Comparison of ENCODE assay signal across 8 mouse cellular contexts in the genomic region with DNA sequence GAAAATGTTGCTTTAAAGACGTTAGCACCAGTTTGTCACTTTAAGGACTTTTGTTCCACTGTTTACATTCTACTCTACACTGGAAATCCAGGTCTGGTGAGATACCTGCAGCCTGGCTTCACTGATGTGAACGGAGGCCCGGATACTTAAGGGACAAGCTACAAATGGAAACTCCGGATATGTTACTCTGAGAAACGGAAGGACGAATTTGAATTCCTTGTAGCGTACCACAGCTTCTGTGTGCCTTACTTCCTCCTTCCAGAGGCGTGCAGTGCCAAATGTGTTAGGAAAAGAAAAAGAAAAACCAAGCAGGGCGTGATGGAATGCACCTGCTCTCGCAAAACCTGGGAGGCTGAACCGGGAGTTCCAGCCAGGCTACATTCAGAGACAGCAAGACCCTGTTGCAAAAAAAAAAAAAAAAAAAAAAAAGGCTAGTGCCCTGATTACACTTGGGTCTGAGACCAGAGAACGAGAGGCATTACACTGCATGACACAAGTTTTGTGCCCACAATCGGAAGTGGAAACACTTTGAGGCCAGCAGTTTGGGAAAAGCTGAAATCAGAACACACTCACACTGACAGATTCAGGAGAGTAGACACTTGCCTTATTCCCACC. TPM values are rescaled to one million over a fixed set of nuclear protein-coding genes. Genes with fewer than 3 reads are reported as not detected.
DNase-seq lines count a peak whose midpoint lies in the region; ATAC-seq and TF ChIP-seq lines count a peak whose summit lies in the region.

No protein-coding gene starts in this region.

- H3K27ac ChIP-seq in gastrocnemius, adult 2 months = peak overlapping the region; percentile 91
- H3K27ac ChIP-seq in forebrain, embryonic 12.5 days = no peak overlapping the region
- H3K27ac ChIP-seq in intestine, embryonic 14.5 days (ENCODE audit: low read depth) = peak overlapping the region; percentile 55

- H3K4me2 ChIP-seq in forebrain, embryonic 12.5 days = peak overlapping the region; percentile 85
- peak overlapping the region; percentile 78 for H3K4me2 ChIP-seq in intestine, embryonic 14.5 days (ENCODE audit: low read length)

- intact Hi-C loops in gastrocnemius, adult 2 months (cut with DNase I) = no loop called here
- intact Hi-C loops in left cerebral cortex, postnatal 10 days (cut with DNase I) = no loop called here

- peaks cover 31% of the 10 kb centered on the region for H3K4me1 ChIP-seq in G1E (ENCODE audit: insufficient read depth, low read depth, low read length)
- H3K4me1 ChIP-seq in forebrain, embryonic 12.5 days = peaks cover 7% of the 10 kb centered on the region
- 0 out of 2 replicates have a peak, but pooled peaks cover 2% of the 10 kb centered on the region for H3K4me1 ChIP-seq in intestine, embryonic 14.5 days (replicated peaks; ENCODE audit: control insufficient read depth, insufficient read depth, low read length)
- H3K4me1 ChIP-seq in lung, adult 2 months (ENCODE audit: control insufficient read depth, insufficient read depth, low read length) = 0 out of 2 replicates have a peak, but pooled peaks cover 4% of the 10 kb centered on the region

- DNase-seq in gastrocnemius, adult 2 months = peak; percentile 28
- no peak for DNase-seq in gastrocnemius, postnatal 4 days (ENCODE audit: low spot score in 2 of 2)
- DNase-seq in G1E (ENCODE audit: low spot score) = peak; percentile 11
- DNase-seq in intestine, embryonic 14.5 days (ENCODE audit: low spot score) = no peak
- DNase-seq in lung, adult 2 months = no peak
- DNase-seq in skeletal muscle tissue, adult 2 months (ENCODE audit: low read depth, low spot score) = peak; percentile 24
- DNase-seq in left cerebral cortex, postnatal 10 days (ENCODE audit: extremely low spot score in 1 of 2, low spot score in 2 of 2) = no peak

- TF ChIP-seq POLR2A in lung, adult 2 months (IDR thresholded peaks at IDR 0.05; ENCODE audit: borderline replicate concordance, extremely low read depth, low read depth, low read length) = no peak

- WGBS in forebrain, embryonic 12.5 days = 18% methylated on average over 13 of the region's 13 CpGs
- 7% methylated on average over 13 of the region's 13 CpGs for WGBS in intestine, embryonic 14.5 days
- 2% methylated on average over 13 of the region's 13 CpGs for WGBS in lung, adult 2 months

- H3K9ac ChIP-seq in forebrain, embryonic 12.5 days = peak overlapping the region; percentile 67; the same call in 1 of the 2 replicates
- peak overlapping the region; percentile 27 for H3K9ac ChIP-seq in intestine, embryonic 14.5 days (ENCODE audit: low read length)

- peaks cover 4% of the 10 kb centered on the region for H3K36me3 ChIP-seq in G1E (replicated peaks)
- no peaks in the 10 kb centered on the region for H3K36me3 ChIP-seq in forebrain, embryonic 12.5 days (replicated peaks)
- no peaks in the 10 kb centered on the region for H3K36me3 ChIP-seq in intestine, embryonic 14.5 days (ENCODE audit: control insufficient read depth, insufficient read depth, low read length)

- H3K4me3 ChIP-seq in gastrocnemius, adult 2 months = peak overlapping the region; percentile 76
- H3K4me3 ChIP-seq in G1E (ENCODE audit: low read depth, low read length) = peak overlapping the region; percentile 84
- H3K4me3 ChIP-seq in forebrain, embryonic 12.5 days (replicated peaks) = peak overlapping the region; percentile 59
- peak overlapping the region; percentile 68 for H3K4me3 ChIP-seq in intestine, embryonic 14.5 days (ENCODE audit: low read depth, low read length)
- H3K4me3 ChIP-seq in lung, adult 2 months (replicated peaks; ENCODE audit: extremely low read depth, low read depth, low read length) = peak overlapping the region; percentile 72

- no peak for TF ChIP-seq CTCF in gastrocnemius, adult 2 months (IDR thresholded peaks at IDR 0.05)
- no peak for TF ChIP-seq CTCF in G1E (IDR thresholded peaks at IDR 0.05; ENCODE audit: low read depth, low read length)
- no peak for TF ChIP-seq CTCF in lung, adult 2 months (IDR thresholded peaks at IDR 0.05; ENCODE audit: insufficient read depth, low read length)

- H3K9me3 ChIP-seq in G1E (replicated peaks) = no peaks in the 10 kb centered on the region
- no peaks in the 10 kb centered on the region for H3K9me3 ChIP-seq in forebrain, embryonic 12.5 days
- 0 out of 2 replicates have a peak, but pooled peaks cover 2% of the 10 kb centered on the region for H3K9me3 ChIP-seq in intestine, embryonic 14.5 days (ENCODE audit: control insufficient read depth, low read length)

- H3K27me3 ChIP-seq in G1E (ENCODE audit: insufficient read depth, low read length) = no peaks in the 10 kb centered on the region
- H3K27me3 ChIP-seq in forebrain, embryonic 12.5 days = peaks cover 10% of the 10 kb centered on the region; the same call in 1 of the 2 replicates
- no peaks in the 10 kb centered on the region for H3K27me3 ChIP-seq in intestine, embryonic 14.5 days (replicated peaks; ENCODE audit: control insufficient read depth, insufficient read depth, low read length)

- ATAC-seq in G1E (ENCODE audit: extremely low read depth, insufficient number of reproducible peaks, low FRiP score, poor library complexity, severe bottlenecking) = 0 out of 2 replicates have a peak, but pooled peaks have one; percentile 22
- ATAC-seq in forebrain, embryonic 12.5 days (ENCODE audit: low FRiP score) = no peak
- peak; percentile 37 for ATAC-seq in intestine, embryonic 14.5 days (replicated peaks; ENCODE audit: low FRiP score, low TSS enrichment, low read depth)

RNA-seq across cellular contexts. Expression of a gene that starts 0.6 kb away (rescaled TPM):
- total RNA-seq in gastrocnemius, adult 2 months (2021) = 1 to 10 TPM; 4.7 to 5.5 TPM
- total RNA-seq in gastrocnemius, postnatal 4 days (2021) = 10 to 100 TPM in 1 of 2 experiments, 1 to 10 TPM in 1; 7.6 to 10.1 TPM
- total RNA-seq in G1E (2014; fragmentation: Nextera tagmentation) = 12.6 and 15.0 TPM in 2 replicates
- total RNA-seq in G1E (2017) = 21.4 and 22.1 TPM in 2 replicates
- polyA plus RNA-seq in G1E (2012) = 9.7 and 10.2 TPM in 2 replicates
- polyA plus RNA-seq in forebrain, embryonic 12.5 days (2016; fragmentation: Nextera tagmentation; extraction: Ambion mirVana) = 6.5 and 8.8 TPM in 2 replicates
- 61.9 and 66.7 TPM in 2 replicates for polyA plus RNA-seq in intestine, embryonic 14.5 days (2014; fragmentation: Nextera tagmentation; extraction: Ambion mirVana)
- polyA plus RNA-seq in lung, adult 2 months (2012; rRNA removed) = 23.3 and 36.9 TPM in 2 replicates
- total RNA-seq in left cerebral cortex, postnatal 10 days (2021) = 10 to 100 TPM; 24.1 to 25.8 TPM

RNA-seq across cellular contexts. Expression of a gene that starts 24.9 kb away (rescaled TPM):
- total RNA-seq in gastrocnemius, adult 2 months (2021) = 1 to 10 TPM; 4.0 to 4.8 TPM
- 1 to 10 TPM; 7.9 to 8.4 TPM for total RNA-seq in gastrocnemius, postnatal 4 days (2021)
- 12.9 and 16.1 TPM in 2 replicates for total RNA-seq in G1E (2014; fragmentation: Nextera tagmentation)
- 13.6 and 15.1 TPM in 2 replicates for total RNA-seq in G1E (2017)
- polyA plus RNA-seq in G1E (2012) = 7.8 and 8.4 TPM in 2 replicates
- 15.4 and 16.4 TPM in 2 replicates for polyA plus RNA-seq in forebrain, embryonic 12.5 days (2016; fragmentation: Nextera tagmentation; extraction: Ambion mirVana)
- 13.0 and 17.1 TPM in 2 replicates for polyA plus RNA-seq in intestine, embryonic 14.5 days (2014; fragmentation: Nextera tagmentation; extraction: Ambion mirVana)
- polyA plus RNA-seq in lung, adult 2 months (2012; rRNA removed) = 6.1 TPM in 2 replicates
- 10 to 100 TPM; 16.8 to 18.8 TPM for total RNA-seq in left cerebral cortex, postnatal 10 days (2021)

Comparison
In these comparisons a context has a peak if more than half of its experiments do, and no peak if none do; other contexts are left out.
1. DNase-seq: peak in gastrocnemius, adult 2 months (single experiment), G1E (single experiment) and skeletal muscle tissue, adult 2 months (single experiment); none in gastrocnemius, postnatal 4 days (0 of 2), intestine, embryonic 14.5 days (single experiment), lung, adult 2 months (single experiment) and left cerebral cortex, postnatal 10 days (0 of 2).
2. Peak in every context shown above with its lines, with median percentiles within 50 percentile points of each other: H3K4me3 ChIP-seq.